Mouse (Mus musculus) thymus, adult 2 months (tissue): ENCODE data around the gene Gm37240. TPM values are rescaled to one million over a fixed set of nuclear protein-coding genes. Genes with fewer than 3 reads are reported as not detected.

Source experiments
- DNase-seq: peaks from one replicate; pipeline ENCODE4 v3.0.0; 2021
- H3K27ac ChIP-seq: fragments of 200-500 bp; 2 replicates; pipeline ENCODE4 v1.5.1; 2012; ENCODE audit warnings: low read length, control low read depth; ENCODE audit not compliant: control insufficient read depth, insufficient read depth
- H3K27me3 ChIP-seq: fragments of 200-500 bp; 2 replicates; pipeline ENCODE4 v1.6.1; 2012; ENCODE audit warnings: mild to moderate bottlenecking, low read length, moderate library complexity, mixed read lengths; ENCODE audit not compliant: control insufficient read depth, insufficient read depth
- H3K36me3 ChIP-seq: fragments of 200-500 bp; 2 replicates; pipeline ENCODE4 v1.6.1; 2012; ENCODE audit warnings: mild to moderate bottlenecking, low read length, moderate library complexity; ENCODE audit not compliant: control insufficient read depth, insufficient read depth
- H3K4me1 ChIP-seq: fragments of 200-500 bp; replicated peaks from 2 replicates; pipeline ENCODE4 v1.6.1; 2012; ENCODE audit warnings: low read length; ENCODE audit not compliant: control insufficient read depth, insufficient read depth
- H3K4me3 ChIP-seq: fragments of 200-500 bp; 2 replicates; pipeline ENCODE4 v1.5.1; 2012; ENCODE audit warnings: mild to moderate bottlenecking, low read length, control low read depth, moderate library complexity; ENCODE audit not compliant: control insufficient read depth, insufficient read depth
- CTCF ChIP-seq: fragments of 200-500 bp; IDR thresholded peaks from 2 replicates; pipeline ENCODE4 v1.5.1; 2012; ENCODE audit warnings: mild to moderate bottlenecking, control low read depth, low read length, moderate library complexity, borderline replicate concordance; ENCODE audit not compliant: control insufficient read depth, poor library complexity, insufficient read depth; ENCODE audit errors: extremely low read depth
- POLR2A ChIP-seq: fragments of 200-500 bp; IDR thresholded peaks from 2 replicates; pipeline ENCODE4 v1.6.1; 2012; ENCODE audit warnings: mild to moderate bottlenecking, low read length, control low read depth, moderate library complexity; ENCODE audit not compliant: control insufficient read depth, poor library complexity, insufficient read depth; ENCODE audit errors: extremely low read depth
- WGBS: fragments of 180-500 bp; shearing (Covaris S2); methylation state at CpG from one replicate; pipeline ENCODE4 v1.1.7; 2018; 5-methylcytosine and 5-hydroxymethylcytosine counted together
- polyA plus RNA-seq: library from polyadenylated mRNA; depleted of rRNA; stranded (reverse); fragments of >200 nt; gene quantifications from 2 replicates; pipeline ENCODE4 v1.2.3, GENCODE M21; 2012

Gene Gm37240
- polyA plus RNA-seq, 1 experiment: 7.0 TPM

DNA sequence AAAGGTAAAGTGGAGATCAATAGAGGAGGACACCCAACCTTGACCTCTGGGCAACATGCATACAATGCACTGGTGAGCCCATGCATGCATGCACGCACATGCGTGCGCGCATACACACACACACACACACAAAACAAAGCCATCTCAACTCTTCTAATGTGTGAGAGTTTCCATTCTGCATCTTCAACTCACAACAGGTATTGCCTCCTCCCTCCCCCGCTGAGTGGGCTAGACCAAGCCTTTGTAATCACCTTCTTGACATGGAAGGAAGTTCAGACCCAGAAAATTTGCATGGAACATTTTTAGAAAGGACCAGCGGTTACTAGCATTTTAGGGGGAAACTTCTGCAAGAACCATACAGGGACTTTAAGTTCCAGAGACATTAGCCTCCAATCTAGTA, 1213.8 kb downstream of the Gm37240 start:
- H3K36me3 ChIP-seq: no peaks in the 10 kb centered on the region
- DNase-seq: no peak
- peaks cover 8% of the 10 kb centered on the region for H3K4me1 ChIP-seq
- no peak overlapping the region for H3K4me3 ChIP-seq
- no peak overlapping the region for H3K27ac ChIP-seq
- H3K27me3 ChIP-seq: no peaks in the 10 kb centered on the region
- TF ChIP-seq CTCF: no peak
- TF ChIP-seq POLR2A: no peak
- 93% methylated on average over 6 of the region's 6 CpGs for WGBS

DNA sequence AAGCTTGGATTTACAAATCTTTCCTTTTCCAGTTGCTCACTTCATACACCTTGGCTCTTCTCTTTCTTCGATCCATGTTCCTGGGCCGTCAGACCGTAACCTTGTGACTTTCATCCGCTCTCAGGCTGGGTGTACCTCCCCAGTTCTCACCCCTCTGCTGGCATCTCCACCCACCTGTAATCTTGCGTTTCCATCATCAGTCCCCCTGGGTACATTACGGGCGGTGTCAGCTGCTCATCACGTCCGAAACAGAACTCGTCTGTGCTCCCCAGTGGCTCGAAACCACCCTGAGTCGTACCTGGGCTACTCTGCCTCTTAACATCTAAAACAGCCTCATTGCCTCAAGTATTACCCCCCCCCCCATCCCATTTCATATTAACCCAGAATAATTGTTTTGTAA, 1215.2 kb downstream of the Gm37240 start:
- 95% methylated on average over 12 of the region's 12 CpGs for WGBS
- Histone ChIP-seq H3K27ac (no peak overlapping the region), H3K4me3 (no peak overlapping the region), H3K4me1 (0 out of 2 replicates have a peak, but pooled peaks cover 5% of the 10 kb centered on the region), H3K36me3 (no peaks in the 10 kb centered on the region), H3K27me3 (no peaks in the 10 kb centered on the region)
- no peak for TF ChIP-seq CTCF
- TF ChIP-seq POLR2A: no peak
- DNase-seq: no peak

- no peaks in the 10 kb centered on the region for H3K27me3 ChIP-seq
- no peaks in the 10 kb centered on the region for H3K36me3 ChIP-seq
- 62% methylated on average over 3 of the region's 3 CpGs for WGBS
- peaks cover 14% of the 10 kb centered on the region for H3K4me1 ChIP-seq
- no peak overlapping the region for H3K4me3 ChIP-seq
- TF ChIP-seq POLR2A (no peak), CTCF (no peak)
- no peak overlapping the region for H3K27ac ChIP-seq
- no peak for DNase-seq
Observed at GRCm38 (mm10) chr3:84668957-84669356, 1218.4 kb downstream of the Gm37240 start.

DNA sequence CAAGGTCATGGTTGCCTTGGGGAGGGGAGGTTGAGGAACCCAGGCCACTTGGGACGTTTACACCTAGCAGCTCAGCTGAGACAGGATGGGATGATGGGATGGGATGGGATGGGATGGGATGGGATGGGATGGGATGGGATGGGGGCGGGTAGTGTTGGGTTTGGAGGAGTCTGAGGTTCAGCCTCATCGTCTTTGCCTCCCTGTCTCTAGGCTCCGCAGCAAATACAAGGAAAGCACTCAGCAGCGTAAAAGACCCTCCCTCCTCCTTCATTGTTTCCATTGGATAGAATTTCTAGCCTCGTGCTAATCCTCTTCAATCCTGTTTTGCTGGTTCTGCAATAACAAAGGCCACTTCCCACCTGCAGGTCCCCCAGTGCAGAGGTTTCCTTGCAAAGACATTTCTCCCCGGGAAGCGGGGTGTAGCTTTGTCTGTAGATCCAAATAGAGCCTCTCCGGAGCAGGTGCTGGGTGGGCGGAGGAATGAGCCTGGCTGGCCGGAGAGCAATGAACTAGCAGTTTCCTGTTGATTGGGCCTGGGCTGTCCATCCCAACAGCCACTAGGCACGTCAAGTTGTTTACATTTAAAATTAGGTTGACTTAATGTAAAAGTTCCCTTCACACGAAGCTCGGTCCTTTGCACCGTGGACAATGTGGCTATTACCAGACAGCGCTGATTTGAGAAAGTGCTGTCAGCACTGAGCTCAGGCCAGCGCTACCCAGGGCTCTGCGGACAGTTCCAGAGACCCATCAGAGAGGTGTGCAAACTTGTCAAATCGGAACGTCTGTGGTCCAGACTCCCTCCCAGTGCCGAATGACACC, 1221.9 kb downstream of the Gm37240 start:
- Histone ChIP-seq H3K4me1 (peaks cover 20% of the 10 kb centered on the region), H3K36me3 (no peaks in the 10 kb centered on the region), H3K27me3 (no peaks in the 10 kb centered on the region), H3K4me3 (peak overlapping the region; percentile 58), H3K27ac (peak overlapping the region; percentile 9; the same call in 1 of the 2 replicates)
- TF ChIP-seq POLR2A (no peak), CTCF (no peak)
- WGBS: 57% methylated on average over 21 of the region's 21 CpGs
- DNase-seq: no peak

- H3K27ac ChIP-seq: no peak overlapping the region
- no peaks in the 10 kb centered on the region for H3K36me3 ChIP-seq
- no peak for DNase-seq
- peaks cover 20% of the 10 kb centered on the region for H3K4me1 ChIP-seq
- H3K27me3 ChIP-seq: no peaks in the 10 kb centered on the region
- TF ChIP-seq POLR2A: no peak
- no peak for TF ChIP-seq CTCF
- H3K4me3 ChIP-seq: no peak overlapping the region
- WGBS: 95% methylated on average over 8 of the region's 8 CpGs
Observed at GRCm38 (mm10) chr3:84664686-84665085, 1222.6 kb downstream of the Gm37240 start.

GRCm38 (mm10) chr3:84663858-84664257, 1223.5 kb downstream of the Gm37240 start:
- TF ChIP-seq POLR2A (no peak), CTCF (no peak)
- Histone ChIP-seq H3K27ac (no peak overlapping the region), H3K27me3 (no peaks in the 10 kb centered on the region), H3K36me3 (no peaks in the 10 kb centered on the region), H3K4me3 (no peak overlapping the region), H3K4me1 (peaks cover 20% of the 10 kb centered on the region)
- WGBS: 96% methylated on average over 4 of the region's 4 CpGs
- no peak for DNase-seq
